Mouse (Mus musculus): ENCODE measurements at regions not wholly inside any gene's neighbourhood (a gene's known extent, or its start where the extent isn't known, plus 50 kb on each side); places are given as distances from the start of the nearest gene placed in this dataset.
A peak's percentile ranks its signal among the peaks of the same experiment; 100 is the strongest.

DNA sequence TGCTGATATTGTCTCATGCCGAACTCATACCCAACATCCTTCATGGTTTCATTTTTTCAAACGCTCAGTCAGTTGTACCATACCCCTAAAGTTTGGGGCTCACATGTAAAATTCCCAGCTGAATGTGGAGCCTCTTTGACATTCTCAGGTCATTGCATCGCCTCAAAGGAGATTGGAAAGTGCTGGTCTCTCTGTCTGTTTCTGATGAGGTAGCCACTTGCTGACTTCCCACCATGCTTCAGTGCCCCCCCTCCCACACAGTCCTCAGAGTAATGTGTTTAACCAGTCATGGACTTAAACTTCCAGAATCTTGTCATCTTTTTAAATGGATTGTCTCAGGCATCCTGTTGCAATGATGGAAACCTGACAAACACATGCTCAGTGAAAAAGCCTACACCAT lies 220.9 kb upstream of the Cxxc4 start:
- Histone ChIP-seq H3K9me3 (replicated peaks; ENCODE audit: low read length) (no peaks in the 10 kb centered on the region), H3K4me3 (replicated peaks; ENCODE audit: low read depth, low read length) (no peak overlapping the region), H3K4me2 (ENCODE audit: low read length) (no peak overlapping the region), H3K27me3 (ENCODE audit: insufficient read depth, low read length) (no peaks in the 10 kb centered on the region), H3K36me3 (ENCODE audit: insufficient read depth, low read length) (no peaks in the 10 kb centered on the region), H3K4me1 (replicated peaks; ENCODE audit: insufficient read depth, low read length) (no peaks in the 10 kb centered on the region), H3K9ac (ENCODE audit: low read depth, low read length) (no peak overlapping the region), H3K27ac (no peak overlapping the region)
- no peak for TF ChIP-seq CTCF (IDR thresholded peaks at IDR 0.05; ENCODE audit: low read depth)
- ATAC-seq (replicated peaks; ENCODE audit: low FRiP score, low read depth) (no peak), DNase-seq (ENCODE audit: low spot score) (no peak)
- 76% methylated on average over 3 of the region's 3 CpGs for WGBS

GRCm38 (mm10) chr3:134033862-134034261 lies 202.4 kb upstream of the Cxxc4 start:
- ATAC-seq (replicated peaks; ENCODE audit: low FRiP score, low read depth) (no peak), DNase-seq (ENCODE audit: low spot score) (no peak)
- Histone ChIP-seq H3K4me3 (replicated peaks; ENCODE audit: low read depth, low read length) (no peak overlapping the region), H3K4me2 (ENCODE audit: low read length) (no peak overlapping the region), H3K36me3 (ENCODE audit: insufficient read depth, low read length) (no peaks in the 10 kb centered on the region), H3K27ac (no peak overlapping the region), H3K9ac (ENCODE audit: low read depth, low read length) (no peak overlapping the region), H3K9me3 (replicated peaks; ENCODE audit: low read length) (no peaks in the 10 kb centered on the region), H3K27me3 (ENCODE audit: insufficient read depth, low read length) (no peaks in the 10 kb centered on the region), H3K4me1 (replicated peaks; ENCODE audit: insufficient read depth, low read length) (no peaks in the 10 kb centered on the region)
- no peak for TF ChIP-seq CTCF (IDR thresholded peaks at IDR 0.05; ENCODE audit: low read depth)
- 59% methylated on average over 5 of the region's 5 CpGs for WGBS

DNA sequence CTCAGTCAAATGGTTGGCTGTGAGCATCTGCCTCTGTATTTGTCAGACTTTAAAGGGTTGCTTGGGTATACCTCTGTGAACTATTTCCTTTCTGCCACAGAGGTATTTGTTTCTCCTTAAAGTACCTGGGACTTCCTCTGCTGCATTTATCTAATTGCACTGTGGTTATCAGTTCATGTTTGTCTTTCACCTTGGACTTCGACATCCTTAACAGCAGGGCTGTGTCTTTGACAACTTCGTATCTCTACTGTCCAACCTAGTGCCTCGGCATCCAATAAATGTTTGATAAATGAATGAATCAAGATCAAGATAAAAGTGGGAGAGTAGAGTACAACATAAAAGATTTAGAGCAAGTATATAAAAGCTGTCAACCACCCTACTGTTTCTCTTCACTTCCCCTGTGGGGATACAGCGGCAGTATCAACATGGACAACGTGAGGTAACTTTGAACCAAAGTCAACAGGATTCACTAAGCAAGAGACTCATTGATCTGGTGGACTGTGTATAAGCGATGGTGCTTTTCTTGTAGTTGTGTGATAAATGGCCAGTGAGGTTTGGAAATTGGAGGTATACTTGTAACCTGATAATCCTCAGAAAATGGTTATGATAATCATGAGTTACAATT lies 199.9 kb upstream of the Cxxc4 start:
- WGBS: 82% methylated on average over 6 of the region's 6 CpGs
- no peak overlapping the region for H3K9ac ChIP-seq (ENCODE audit: low read depth, low read length)
- ATAC-seq (replicated peaks; ENCODE audit: low FRiP score, low read depth) (no peak), DNase-seq (ENCODE audit: low spot score) (no peak)
- TF ChIP-seq CTCF (IDR thresholded peaks at IDR 0.05; ENCODE audit: low read depth): no peak
- no peak overlapping the region for H3K4me2 ChIP-seq (ENCODE audit: low read length)
- H3K9me3 ChIP-seq (replicated peaks; ENCODE audit: low read length): no peaks in the 10 kb centered on the region
- H3K27ac ChIP-seq: no peak overlapping the region
- H3K36me3 ChIP-seq (ENCODE audit: insufficient read depth, low read length): no peaks in the 10 kb centered on the region
- no peaks in the 10 kb centered on the region for H3K27me3 ChIP-seq (ENCODE audit: insufficient read depth, low read length)
- no peaks in the 10 kb centered on the region for H3K4me1 ChIP-seq (replicated peaks; ENCODE audit: insufficient read depth, low read length)
- H3K4me3 ChIP-seq (replicated peaks; ENCODE audit: low read depth, low read length): no peak overlapping the region

DNA sequence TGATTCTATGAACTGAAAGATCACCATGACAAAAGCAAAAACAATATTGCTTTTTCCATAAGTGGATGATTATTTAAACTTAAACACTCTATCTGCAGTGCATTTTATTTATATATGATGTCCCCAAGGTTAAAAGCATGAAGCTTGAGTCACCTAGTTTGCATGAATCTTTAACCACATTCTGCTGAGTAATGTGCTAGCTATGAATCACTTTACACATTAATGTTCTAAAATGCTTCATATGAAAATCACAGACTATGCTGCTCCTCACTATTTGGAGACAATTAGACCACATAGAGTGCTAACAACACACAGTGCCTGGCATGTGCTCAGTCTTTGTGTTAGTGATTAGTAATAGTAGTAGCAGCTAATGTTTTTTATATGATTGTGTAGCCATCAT lies 185.6 kb upstream of the Cxxc4 start:
- no peaks in the 10 kb centered on the region for H3K9me3 ChIP-seq (replicated peaks; ENCODE audit: low read length)
- H3K4me3 ChIP-seq (replicated peaks; ENCODE audit: low read depth, low read length): no peak overlapping the region
- no peaks in the 10 kb centered on the region for H3K36me3 ChIP-seq (ENCODE audit: insufficient read depth, low read length)
- H3K27ac ChIP-seq: no peak overlapping the region
- H3K4me2 ChIP-seq (ENCODE audit: low read length): no peak overlapping the region
- H3K4me1 ChIP-seq (replicated peaks; ENCODE audit: insufficient read depth, low read length): no peaks in the 10 kb centered on the region
- no peak for ATAC-seq (replicated peaks; ENCODE audit: low FRiP score, low read depth)
- TF ChIP-seq CTCF (IDR thresholded peaks at IDR 0.05; ENCODE audit: low read depth): no peak
- DNase-seq (ENCODE audit: low spot score): no peak
- H3K27me3 ChIP-seq (ENCODE audit: insufficient read depth, low read length): no peaks in the 10 kb centered on the region
- H3K9ac ChIP-seq (ENCODE audit: low read depth, low read length): no peak overlapping the region

DNA sequence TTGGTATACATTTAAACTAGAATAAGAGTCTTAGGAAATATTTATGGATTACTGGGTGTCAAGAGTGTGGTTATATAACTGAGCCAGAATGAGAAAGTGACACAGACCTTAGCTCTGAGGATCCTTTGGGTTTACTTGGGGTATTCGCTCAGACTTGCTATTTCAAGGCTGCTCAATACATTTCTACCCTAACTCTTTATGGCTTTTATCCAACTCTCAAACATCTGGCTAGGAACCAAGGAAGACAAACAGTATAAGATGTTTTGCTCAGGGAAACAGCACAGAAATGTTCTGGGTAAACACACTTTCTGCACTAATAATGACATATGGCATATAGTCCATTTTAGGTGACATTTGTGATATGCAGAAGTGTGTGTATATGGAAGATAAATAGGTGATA lies 153.8 kb upstream of the Cxxc4 start:
- Histone ChIP-seq H3K27ac (no peak overlapping the region), H3K36me3 (ENCODE audit: insufficient read depth, low read length) (no peaks in the 10 kb centered on the region), H3K9ac (ENCODE audit: low read depth, low read length) (no peak overlapping the region), H3K9me3 (replicated peaks; ENCODE audit: low read length) (no peaks in the 10 kb centered on the region), H3K4me2 (ENCODE audit: low read length) (no peak overlapping the region), H3K27me3 (ENCODE audit: insufficient read depth, low read length) (no peaks in the 10 kb centered on the region), H3K4me1 (replicated peaks; ENCODE audit: insufficient read depth, low read length) (no peaks in the 10 kb centered on the region), H3K4me3 (replicated peaks; ENCODE audit: low read depth, low read length) (no peak overlapping the region)
- ATAC-seq (replicated peaks; ENCODE audit: low FRiP score, low read depth): no peak
- 50% methylated on average over 1 of the region's 1 CpGs for WGBS
- no peak for DNase-seq (ENCODE audit: low spot score)
- no peak for TF ChIP-seq CTCF (IDR thresholded peaks at IDR 0.05; ENCODE audit: low read depth)

DNA sequence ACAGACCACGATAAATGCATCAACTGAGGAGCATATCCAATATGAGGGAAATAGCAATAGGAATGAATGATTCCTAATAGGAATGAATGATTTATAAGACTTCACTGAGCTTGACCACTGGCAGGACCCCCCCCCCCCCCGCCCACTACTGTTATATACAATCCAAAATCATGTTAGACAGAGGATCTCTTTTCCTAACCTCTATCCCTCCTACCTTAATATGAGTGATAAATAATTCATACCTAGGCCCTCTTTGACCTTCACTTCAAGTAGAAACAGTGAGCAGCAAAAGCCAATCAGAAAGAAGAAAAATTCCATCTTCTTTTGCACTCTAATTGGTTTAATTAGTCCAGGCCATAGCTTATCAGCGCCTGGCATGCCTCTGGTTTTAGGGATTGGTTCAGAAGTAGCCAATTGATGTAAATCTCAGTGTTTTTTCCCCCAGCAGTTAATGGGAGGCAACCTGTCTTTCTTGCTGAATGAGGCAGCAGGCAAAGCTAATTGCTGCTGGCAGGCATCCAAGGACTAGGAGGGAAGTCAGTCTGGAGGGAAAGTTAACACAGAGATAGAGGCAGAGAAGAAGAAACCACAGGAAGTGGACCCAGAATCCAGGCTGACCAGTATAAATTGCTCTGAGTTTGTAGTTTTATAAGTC lies 136.7 kb upstream of the Cxxc4 start:
- ATAC-seq (replicated peaks; ENCODE audit: low FRiP score, low read depth) (no peak), DNase-seq (ENCODE audit: low spot score) (peak; percentile 76)
- Histone ChIP-seq H3K36me3 (ENCODE audit: insufficient read depth, low read length) (no peaks in the 10 kb centered on the region), H3K4me1 (replicated peaks; ENCODE audit: insufficient read depth, low read length) (0 out of 2 replicates have a peak, but pooled peaks cover 3% of the 10 kb centered on the region), H3K9ac (ENCODE audit: low read depth, low read length) (no peak overlapping the region), H3K4me3 (replicated peaks; ENCODE audit: low read depth, low read length) (no peak overlapping the region), H3K27ac (no peak overlapping the region), H3K27me3 (ENCODE audit: insufficient read depth, low read length) (no peaks in the 10 kb centered on the region), H3K4me2 (ENCODE audit: low read length) (no peak overlapping the region), H3K9me3 (replicated peaks; ENCODE audit: low read length) (no peaks in the 10 kb centered on the region)
- 75% methylated on average over 3 of the region's 3 CpGs for WGBS
- no peak for TF ChIP-seq CTCF (IDR thresholded peaks at IDR 0.05; ENCODE audit: low read depth)
